Mouse (Mus musculus) layer of hippocampus, adult 2 months (tissue): ENCODE results near the gene Ahnak. TPM values are rescaled to one million over a fixed set of nuclear protein-coding genes. Genes with fewer than 3 reads are reported as not detected.

Source experiments
- DNase-seq, 2 experiments: peaks; one replicate each; pipeline ENCODE4 v3.0.0; 2022; ENCODE audit warnings: low spot score in 2 of 2
- H3K27ac ChIP-seq: fragments of 200-600 bp; 2 replicates; pipeline ENCODE4 v1.8.1; 2022
- H3K4me3 ChIP-seq: fragments of 200-600 bp; 2 replicates; pipeline ENCODE4 v1.8.1; 2022; ENCODE audit warnings: mild to moderate bottlenecking
- CTCF ChIP-seq: fragments of 200-600 bp; conservative IDR thresholded peaks from 2 replicates; pipeline ENCODE4 v1.8.1; 2022; ENCODE audit warnings: antibody characterized with exemption, mild to moderate bottlenecking, moderate library complexity
- total RNA-seq, 2 experiments: library from RNA; stranded (reverse); gene quantifications; 2 replicates each; pipeline ENCODE4 v1.2.3; 2021

The Ahnak gene
- total RNA-seq, 2 experiments from 2014 or later, result 19.4 to 21.9 TPM

DNA sequence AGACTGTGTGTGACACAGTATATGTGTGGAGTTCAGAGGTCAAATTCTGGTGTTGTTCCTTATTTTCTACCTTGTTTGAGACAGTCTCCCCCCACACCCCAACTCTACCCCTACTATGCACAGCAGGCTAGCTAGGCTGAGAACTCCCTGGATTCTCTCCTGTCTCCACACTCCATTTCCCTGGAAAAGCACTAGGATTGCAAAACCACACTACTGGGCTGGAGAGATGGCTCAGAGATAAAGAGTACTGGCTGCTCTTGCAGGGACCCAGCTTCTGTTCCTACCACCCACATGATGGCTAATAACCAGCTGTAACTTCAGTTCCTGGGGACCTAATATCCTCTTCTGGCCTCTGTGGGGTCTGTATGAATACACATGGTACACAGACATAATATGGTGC, 68.6 kb downstream of the Ahnak start:
- Histone ChIP-seq H3K4me3 (no peak overlapping the region), H3K27ac (no peak overlapping the region)
- TF ChIP-seq CTCF, result no peak
- DNase-seq, result no peak

DNA sequence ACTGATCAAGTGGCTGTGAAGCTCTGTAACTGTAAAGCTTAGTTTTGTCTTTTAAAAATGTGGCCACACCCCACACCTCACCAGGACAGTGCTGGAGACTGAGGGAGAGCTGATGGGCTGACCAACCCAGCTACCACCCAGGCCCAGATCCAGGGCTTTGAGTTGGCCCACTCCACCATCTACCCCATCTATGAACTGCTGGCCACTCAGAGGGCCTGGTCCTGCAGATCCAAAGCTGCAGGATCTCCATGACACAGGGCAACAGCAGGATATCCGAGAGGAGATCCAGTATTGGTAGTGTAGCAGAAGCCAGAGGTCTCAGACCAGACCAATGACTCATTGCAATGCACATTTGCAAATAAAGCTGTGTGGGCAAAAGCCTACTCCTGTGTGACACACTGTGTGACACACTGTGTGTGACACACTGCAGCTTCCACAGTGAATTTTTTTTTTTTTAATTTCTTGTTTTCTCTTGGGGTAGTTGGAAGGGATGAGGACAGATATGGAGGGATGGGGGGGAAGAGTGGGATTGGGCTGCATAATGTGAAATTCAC, 69.3 kb downstream of the Ahnak start:
- DNase-seq, result no peak
- TF ChIP-seq CTCF, result no peak
- Histone ChIP-seq H3K4me3 (no peak overlapping the region), H3K27ac (no peak overlapping the region)

DNA sequence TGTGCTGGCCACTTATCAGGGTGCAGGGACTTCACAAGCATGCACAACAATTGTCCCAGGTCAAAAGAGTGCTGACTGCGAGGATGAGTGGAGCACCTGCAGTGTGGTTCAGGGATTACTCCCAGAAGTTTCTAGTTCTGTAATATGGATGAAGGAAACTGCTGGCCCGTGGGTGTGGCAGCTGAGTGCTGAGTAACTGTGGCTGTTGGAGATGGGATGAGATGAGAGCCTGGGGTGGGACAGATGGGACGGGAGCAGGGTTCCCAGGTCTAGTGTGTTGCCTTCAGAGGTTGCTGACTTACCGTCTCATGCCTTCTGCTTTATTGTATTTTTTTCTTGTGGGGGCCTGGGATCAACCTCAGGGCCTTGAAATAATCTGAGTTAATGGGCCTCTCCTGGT, 69.9 kb downstream of the Ahnak start:
- H3K27ac ChIP-seq, result no peak overlapping the region
- TF ChIP-seq CTCF, result no peak
- no peak overlapping the region for H3K4me3 ChIP-seq
- no peak for DNase-seq

DNA sequence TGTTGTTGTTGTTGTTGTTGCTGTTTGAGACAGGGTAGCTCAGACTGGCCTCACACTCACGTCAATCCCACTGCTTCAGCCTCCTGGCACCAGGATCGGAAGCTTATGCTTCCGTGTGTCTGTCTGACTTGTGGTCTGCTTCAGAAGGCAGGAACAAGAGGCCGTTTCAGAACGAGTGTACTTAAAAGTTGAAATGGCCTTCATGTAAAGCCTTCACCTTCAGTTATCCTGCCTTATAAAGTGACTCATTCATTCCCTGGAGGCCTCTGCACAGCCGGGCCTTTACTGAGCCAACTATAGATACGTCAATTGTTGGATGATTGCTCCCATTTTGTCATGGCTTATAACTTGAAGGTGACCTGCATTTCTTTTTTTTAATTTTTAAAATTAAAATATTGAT, 70.3 kb downstream of the Ahnak start:
- no peak for TF ChIP-seq CTCF
- Histone ChIP-seq H3K27ac (no peak overlapping the region), H3K4me3 (no peak overlapping the region)

DNA sequence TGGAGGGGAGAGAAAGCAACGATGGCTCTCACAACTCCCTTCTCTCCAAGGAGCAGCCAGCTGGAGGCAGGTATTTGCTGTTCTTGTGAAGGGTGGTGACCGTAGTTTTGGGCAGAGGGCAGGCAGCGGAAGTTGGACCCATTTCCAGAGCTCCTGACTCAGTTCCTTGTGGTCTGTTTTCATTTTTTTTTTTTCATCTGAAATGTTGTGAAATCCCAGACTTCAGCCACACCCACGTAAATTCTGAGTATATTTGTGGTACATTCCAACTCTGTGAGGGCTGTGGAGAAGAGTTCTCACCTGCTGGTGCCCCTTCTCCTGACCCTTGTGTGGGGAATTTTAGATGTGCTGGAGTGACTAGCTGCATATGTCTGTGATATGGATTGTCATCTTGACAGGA, 71.0 kb downstream of the Ahnak start:
- TF ChIP-seq CTCF, result no peak
- no peak for DNase-seq
- H3K27ac ChIP-seq, result no peak overlapping the region
- no peak overlapping the region for H3K4me3 ChIP-seq

More for the DNA sequence above, 70.3 kb downstream of the Ahnak start:
- DNase-seq, result no peak

DNA sequence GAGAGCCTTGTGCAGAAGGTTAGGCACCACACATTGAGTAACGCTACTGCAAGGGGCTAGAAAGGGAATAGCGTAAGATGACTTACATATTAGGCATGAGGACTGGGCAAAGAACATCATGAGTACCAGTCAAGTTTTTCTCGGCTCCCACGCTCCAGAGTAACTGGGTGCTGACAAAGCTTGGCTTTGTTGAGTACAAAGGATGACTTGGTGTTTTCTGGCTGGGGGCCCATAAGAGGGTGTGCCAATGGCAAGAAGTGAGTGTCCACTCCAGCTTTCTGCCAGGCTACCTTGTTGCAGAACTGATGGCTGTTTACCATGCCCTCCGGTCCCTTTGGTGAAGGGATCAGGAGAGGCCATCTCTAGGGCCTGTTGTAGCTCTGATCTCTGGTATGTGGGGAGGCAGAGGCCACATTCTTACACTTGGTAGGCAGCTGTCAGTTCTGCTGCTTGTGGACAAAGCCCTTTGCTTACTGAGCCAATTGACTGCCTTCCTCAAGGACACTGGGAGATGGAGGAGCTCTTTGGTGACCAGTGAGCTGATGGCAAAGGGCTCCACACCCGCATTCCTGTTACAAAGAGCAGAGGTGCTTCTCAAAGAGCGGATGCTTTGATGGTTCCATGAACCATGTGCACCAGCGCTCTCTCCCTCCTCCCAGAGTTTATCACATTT, 72.3 kb downstream of the Ahnak start:
- TF ChIP-seq CTCF, result no peak
- no peak overlapping the region for H3K4me3 ChIP-seq
- no peak overlapping the region for H3K27ac ChIP-seq

DNA sequence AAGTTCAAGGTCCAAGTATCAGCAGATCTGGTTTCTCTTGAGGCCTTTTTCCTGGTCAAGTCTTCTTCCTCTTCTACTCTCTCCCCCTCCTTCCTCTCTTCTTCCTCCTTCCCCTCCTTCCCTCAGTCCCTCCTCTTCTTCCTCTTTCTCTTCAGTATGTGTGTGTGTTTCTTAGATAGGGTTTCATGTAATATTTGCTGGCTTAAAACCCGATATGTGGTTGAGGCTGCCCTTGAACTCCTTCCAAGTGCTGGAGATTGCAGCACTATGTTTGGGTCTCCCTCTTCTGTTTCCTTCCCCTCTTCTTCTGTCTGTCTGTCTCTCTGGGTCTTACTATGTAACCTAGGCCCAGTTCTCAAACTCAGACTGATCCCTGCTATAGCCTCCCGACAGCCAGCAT, 73.7 kb downstream of the Ahnak start:
- no peak for DNase-seq
- no peak for TF ChIP-seq CTCF
- no peak overlapping the region for H3K27ac ChIP-seq
- no peak overlapping the region for H3K4me3 ChIP-seq

More for the DNA sequence above, 72.3 kb downstream of the Ahnak start:
- DNase-seq, result no peak

DNA sequence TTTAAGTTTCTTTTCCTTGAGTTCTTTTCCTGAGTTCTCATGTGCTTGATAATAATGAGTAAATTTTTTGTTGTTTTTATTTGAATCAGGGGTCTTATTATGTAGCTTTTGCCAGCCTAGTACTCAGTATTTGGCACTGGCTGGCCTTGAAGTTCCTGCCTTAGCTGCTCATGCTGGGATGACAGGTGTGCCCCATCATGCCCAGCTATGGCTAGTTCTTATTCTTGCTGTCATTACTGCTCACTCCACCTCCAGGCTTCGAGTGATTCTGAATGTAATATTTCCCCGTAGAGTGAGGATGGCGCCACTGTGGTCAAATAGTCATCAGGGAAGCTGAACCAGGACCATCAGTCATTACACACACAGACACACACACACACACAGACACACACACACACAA, 74.7 kb downstream of the Ahnak start:
- DNase-seq, result no peak
- Histone ChIP-seq H3K4me3 (no peak overlapping the region), H3K27ac (no peak overlapping the region)
- no peak for TF ChIP-seq CTCF

DNA sequence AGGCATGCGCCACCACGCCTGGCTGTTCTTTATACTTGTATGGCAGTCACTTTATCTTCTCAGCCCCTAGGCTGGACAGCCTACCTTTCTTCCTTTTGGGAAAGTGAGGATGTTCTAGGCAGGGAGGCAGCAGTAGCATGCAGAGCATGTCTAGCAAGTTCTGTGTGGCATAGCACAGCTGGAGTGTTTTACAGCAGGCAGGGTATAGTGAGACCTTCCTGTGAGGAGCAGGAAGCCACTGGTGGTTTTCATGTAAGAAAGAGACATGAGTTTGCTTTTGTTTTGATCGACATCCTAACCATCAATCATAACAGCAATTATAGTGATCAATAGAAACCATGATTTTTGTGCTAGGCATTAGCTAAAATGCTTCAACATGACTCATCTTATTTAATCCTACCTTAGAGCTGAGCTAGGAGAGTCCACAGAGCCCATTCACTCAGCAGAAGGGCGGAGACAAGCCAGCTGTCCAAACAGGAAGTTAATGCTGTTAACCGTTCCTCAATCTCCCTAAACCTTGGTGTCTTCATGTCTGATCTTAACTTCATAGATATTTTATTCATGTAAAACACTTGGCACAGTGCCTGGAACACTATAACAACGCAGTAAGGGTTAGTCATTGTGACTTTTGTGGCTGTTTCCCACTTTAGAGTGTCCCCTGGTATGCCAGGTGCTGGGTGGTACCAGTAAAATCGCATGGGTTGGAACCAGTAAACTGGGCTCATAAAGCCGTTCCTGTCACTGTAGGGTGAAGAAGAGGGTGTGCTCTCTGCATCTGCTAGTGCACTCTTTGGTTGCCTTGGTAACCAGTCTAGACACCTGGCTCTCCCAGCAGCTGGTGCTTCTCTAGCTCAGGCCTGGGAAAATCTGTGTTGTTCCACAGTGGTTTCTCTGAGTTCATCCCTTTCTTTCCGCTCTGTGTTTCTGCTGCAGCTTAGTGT, 76.8 kb downstream of the Ahnak start:
- peak; percentile 27 to 41 for DNase-seq
- no peak for TF ChIP-seq CTCF
- peak overlapping the region; percentile 20; the same call in 1 of the 2 replicates for H3K27ac ChIP-seq
- H3K4me3 ChIP-seq, result no peak overlapping the region

DNA sequence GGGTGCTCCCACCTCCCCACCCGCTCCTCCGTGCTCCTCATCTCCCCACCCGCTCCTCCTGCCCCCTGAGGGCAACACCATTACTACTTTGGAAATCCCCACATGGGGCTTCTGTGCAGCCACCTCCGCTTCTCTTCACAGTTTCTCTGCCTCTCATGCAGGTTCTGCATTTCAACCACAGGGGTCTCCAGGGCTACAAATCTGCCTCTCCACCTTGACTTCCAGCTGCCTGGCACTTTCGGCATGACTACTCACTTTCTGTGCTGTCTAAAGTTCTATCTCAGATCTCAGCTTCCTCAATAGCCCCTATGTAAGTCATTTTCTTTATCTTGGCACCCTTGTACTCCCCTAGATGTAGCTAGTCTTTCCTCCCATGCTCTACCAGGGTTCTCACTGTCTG, 78.2 kb downstream of the Ahnak start:
- no peak for DNase-seq
- Histone ChIP-seq H3K27ac (no peak overlapping the region), H3K4me3 (no peak overlapping the region)
- TF ChIP-seq CTCF, result no peak

DNA sequence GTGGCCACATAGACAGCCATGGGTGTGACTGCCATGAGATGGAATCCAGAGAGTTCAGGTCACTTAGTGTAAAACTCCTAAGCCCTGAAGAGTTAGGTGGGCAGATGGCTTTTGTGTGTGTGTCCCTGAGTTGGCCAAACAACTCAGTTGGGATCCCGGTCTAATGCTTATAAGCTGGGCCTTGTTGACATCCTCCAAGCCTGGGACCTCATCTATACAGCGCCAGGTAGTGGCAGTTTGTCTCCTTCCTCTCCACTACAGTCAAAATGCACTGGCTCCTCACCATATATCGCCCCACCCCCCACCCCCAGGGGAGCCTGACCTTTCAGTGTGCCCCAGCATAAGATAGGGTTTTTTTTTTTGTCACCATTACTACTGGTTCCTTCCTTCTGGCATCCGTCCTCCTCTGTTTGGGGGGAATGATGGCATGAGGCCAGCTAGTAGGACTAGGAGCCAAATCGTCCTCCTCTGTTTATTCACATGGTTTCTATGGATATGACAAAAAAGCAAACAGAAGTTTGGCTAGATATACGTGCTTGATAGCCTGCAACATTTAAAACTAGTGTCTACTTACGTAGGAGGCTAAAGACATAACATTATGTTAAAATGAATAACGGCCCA, 80.7 kb downstream of the Ahnak start:
- no peak overlapping the region for H3K4me3 ChIP-seq
- no peak for TF ChIP-seq CTCF
- H3K27ac ChIP-seq, result no peak overlapping the region
- DNase-seq, result peak; percentile 36 to 53

DNA sequence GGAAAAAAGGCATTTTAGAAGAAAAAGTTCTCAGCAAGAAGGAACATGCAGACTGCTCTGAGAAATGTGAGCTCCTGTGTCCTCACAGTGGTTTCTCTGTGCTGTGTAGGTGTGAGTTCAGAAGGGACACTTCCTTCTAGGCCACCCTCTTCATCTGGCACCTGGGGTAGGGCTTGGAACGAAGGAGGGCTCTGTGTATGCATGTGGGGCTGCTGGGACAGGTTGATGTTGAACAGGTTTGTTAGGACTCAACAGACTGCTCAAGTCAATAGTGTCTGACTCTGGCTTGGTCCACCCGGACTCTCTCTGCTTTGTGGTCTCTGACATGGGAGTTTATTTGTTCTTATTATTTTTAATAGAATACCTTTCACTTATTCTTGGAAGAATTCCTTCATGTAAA, 81.2 kb downstream of the Ahnak start:
- no peak for DNase-seq
- H3K27ac ChIP-seq, result no peak overlapping the region
- H3K4me3 ChIP-seq, result no peak overlapping the region
- TF ChIP-seq CTCF, result no peak
